Mouse (Mus musculus): ENCODE measurements around the gene 4933430I17Rik. TPM values are rescaled to one million over a fixed set of nuclear protein-coding genes. Genes with fewer than 3 reads are reported as not detected.

Gene 4933430I17Rik
- total and polyA plus RNA-seq, 3 experiments: 0.12 to 0.43 TPM; not detected in 1

GRCm38 (mm10) chr4:62501964-62502732 lies 23.0 kb upstream of the 4933430I17Rik start:
- Histone ChIP-seq H3K9ac (ENCODE audit: control insufficient read depth, low read depth, low read length, poor library complexity, severe bottlenecking) (peak overlapping the region; percentile 71), H3K27me3 (ENCODE audit: control insufficient read depth in 1 of 2, insufficient read depth in 2 of 2, low read length in 2 of 2) (no peaks in the 10 kb centered on the region), H3K36me3 (ENCODE audit: control insufficient read depth in 1 of 2, insufficient read depth in 2 of 2, low read length in 2 of 2) (peaks cover 0 to 11% of the 10 kb centered on the region in 2 experiments; a peak in 2 of 4 replicates), H3K4me3 (ENCODE audit: control insufficient read depth in 1 of 2, insufficient read depth in 1 of 2, low read depth in 2 of 2, low read length in 2 of 2) (peak overlapping the region; percentile 59 to 62), H3K79me2 (ENCODE audit: control insufficient read depth, insufficient read depth, low read length, poor library complexity) (peaks cover 1% of the 10 kb centered on the region; the same call in 1 of the 2 replicates), H3K4me1 (ENCODE audit: control insufficient read depth in 1 of 2, insufficient read depth in 2 of 2, low read length in 2 of 2) (peaks cover 8 to 18% of the 10 kb centered on the region in 2 experiments; a peak in 3 of 4 replicates), H3K9me3 (replicated peaks; ENCODE audit: insufficient read depth, low read length) (no peaks in the 10 kb centered on the region), H3K27ac (ENCODE audit: control insufficient read depth, low read depth, low read length) (peak overlapping the region; percentile 39)
- peak; percentile 99 for DNase-seq (ENCODE audit: low read depth, low spot score)
- no peak for TF ChIP-seq ZC3H11A (IDR thresholded peaks at IDR 0.05; ENCODE audit: low read depth, low read length)
- no peak for TF ChIP-seq USF1 (IDR thresholded peaks at IDR 0.05; ENCODE audit: low read depth, low read length)
- no peak for TF ChIP-seq E2F4 (IDR thresholded peaks at IDR 0.05; ENCODE audit: borderline replicate concordance, low read depth, low read length)
- TF ChIP-seq MAX (IDR thresholded peaks at IDR 0.05; ENCODE audit: low read length): peak; percentile 87
- no peak; the same call in 1 of the 2 replicates for TF ChIP-seq KAT2A (conservative IDR thresholded peaks at IDR 0.05; ENCODE audit: low read depth, low read length)
- peak; percentile 18; the same call in 1 of the 2 replicates for TF ChIP-seq BHLHE40 (IDR thresholded peaks at IDR 0.05; ENCODE audit: borderline replicate concordance, low read depth, low read length)
- no peak for TF ChIP-seq CTCF (IDR thresholded peaks at IDR 0.05 in 2 of 3, conservative IDR thresholded peaks at IDR 0.05 in 1 of 3; ENCODE audit: control insufficient read depth in 1 of 3, insufficient read depth in 1 of 3, low read depth in 2 of 3, low read length in 3 of 3, poor library complexity in 1 of 3, severe bottlenecking in 1 of 3)
- TF ChIP-seq POLR2AphosphoS2 (IDR thresholded peaks at IDR 0.05; ENCODE audit: low read length): peak; percentile 99
- peak; percentile 95 for TF ChIP-seq MYC (IDR thresholded peaks at IDR 0.05; ENCODE audit: low read depth, low read length)
- TF ChIP-seq GATA1 (IDR thresholded peaks at IDR 0.05; ENCODE audit: low read depth, low read length): no peak
- TF ChIP-seq UBTF (IDR thresholded peaks at IDR 0.05; ENCODE audit: borderline replicate concordance, insufficient read depth, low read depth, low read length): 0 out of 2 replicates have a peak, but pooled peaks have one; percentile 30
- TF ChIP-seq MYB (IDR thresholded peaks at IDR 0.05; ENCODE audit: low read depth, low read length): 0 out of 2 replicates have a peak, but pooled peaks have one; percentile 41
- peak; percentile 43; the same call in 1 of the 2 replicates for TF ChIP-seq NRF1 (IDR thresholded peaks at IDR 0.05; ENCODE audit: insufficient read depth, low read depth, low read length, poor library complexity, severe bottlenecking)
- TF ChIP-seq RCOR1 (IDR thresholded peaks at IDR 0.05; ENCODE audit: low read depth, low read length): no peak
- no peak for TF ChIP-seq USF2 (IDR thresholded peaks at IDR 0.05; ENCODE audit: borderline replicate concordance in 1 of 2, insufficient read depth in 1 of 2, low read depth in 1 of 2, low read length in 2 of 2)
- peak; percentile 12; the same call in 1 of the 2 replicates for TF ChIP-seq CHD2 (IDR thresholded peaks at IDR 0.05; ENCODE audit: low read length)
- peak; percentile 79 for TF ChIP-seq ELF1 (IDR thresholded peaks at IDR 0.05; ENCODE audit: low read depth, low read length)
- TF ChIP-seq MAZ (IDR thresholded peaks at IDR 0.05; ENCODE audit: low read depth, low read length): peak; percentile 95
- TF ChIP-seq SIN3A (IDR thresholded peaks at IDR 0.05; ENCODE audit: low read length): peak; percentile 93
- no peak for TF ChIP-seq POLR2AphosphoS5 (IDR thresholded peaks at IDR 0.05; ENCODE audit: borderline replicate concordance, low read depth, low read length)
- TF ChIP-seq ETS1 (IDR thresholded peaks at IDR 0.05; ENCODE audit: low read depth, low read length): peak; percentile 68; the same call in 1 of the 2 replicates
- TF ChIP-seq SMC3 (IDR thresholded peaks at IDR 0.05; ENCODE audit: low read depth, low read length): 0 out of 2 replicates have a peak, but pooled peaks have one; percentile 16
- no peak for TF ChIP-seq JUND (IDR thresholded peaks at IDR 0.05; ENCODE audit: low read depth, low read length)
- peak; percentile 92 for TF ChIP-seq HCFC1 (IDR thresholded peaks at IDR 0.05; ENCODE audit: low read depth, low read length)
- TF ChIP-seq ZMIZ1 (IDR thresholded peaks at IDR 0.05; ENCODE audit: low read depth, low read length): peak; percentile 95
- TF ChIP-seq TAL1 (IDR thresholded peaks at IDR 0.05; ENCODE audit: low read length): no peak
- peak; percentile 34; the same call in 1 of the 2 replicates for TF ChIP-seq GABPA (IDR thresholded peaks at IDR 0.05; ENCODE audit: low read depth, low read length)
- TF ChIP-seq MEF2A (IDR thresholded peaks at IDR 0.05; ENCODE audit: extremely low read depth, insufficient replicate concordance, low read depth, low read length, poor library complexity, severe bottlenecking): peak; percentile 59; the same call in 1 of the 2 replicates
- TF ChIP-seq MXI1 (IDR thresholded peaks at IDR 0.05; ENCODE audit: low read depth, low read length): peak; percentile 85; the same call in 1 of the 2 replicates
- no peak for TF ChIP-seq RAD21 (IDR thresholded peaks at IDR 0.05; ENCODE audit: low read depth, low read length)
- TF ChIP-seq ZNF384 (IDR thresholded peaks at IDR 0.05; ENCODE audit: low read depth, low read length): no peak; the same call in 1 of the 2 replicates
- peak in 1 of 2 experiments; percentile 98; a peak in 2 of 4 replicates for TF ChIP-seq POLR2A (IDR thresholded peaks at IDR 0.05; ENCODE audit: control insufficient read depth in 1 of 2, insufficient read depth in 1 of 2, low read depth in 1 of 2, low read length in 2 of 2, poor library complexity in 1 of 2)
- TF ChIP-seq MAFK (IDR thresholded peaks at IDR 0.05; ENCODE audit: borderline replicate concordance, low read depth, low read length): no peak
- peak in 1 of 2 experiments; percentile 48; a peak in 3 of 4 replicates for TF ChIP-seq EP300 (IDR thresholded peaks at IDR 0.05; ENCODE audit: low read depth in 1 of 2, low read length in 2 of 2)

Measured in MEL (cell line).